Mouse (Mus musculus): ENCODE results near the gene Ppp4r4.

GRCm38 (mm10) chr12:103615141-103615540 lies 83.1 kb downstream of the Ppp4r4 start:
- TF ChIP-seq CTCF (IDR thresholded peaks at IDR 0.05 in 2 of 3, conservative IDR thresholded peaks at IDR 0.05 in 1 of 3; ENCODE audit: control insufficient read depth in 1 of 3, insufficient read depth in 1 of 3, low read depth in 2 of 3, low read length in 3 of 3, poor library complexity in 1 of 3, severe bottlenecking in 1 of 3) = no peak
- 0 out of 2 replicates have a peak, but pooled peaks have one; percentile 12 for TF ChIP-seq ETS1 (IDR thresholded peaks at IDR 0.05; ENCODE audit: low read depth, low read length)
- TF ChIP-seq EP300 (IDR thresholded peaks at IDR 0.05; ENCODE audit: low read depth in 1 of 2, low read length in 2 of 2) = 0 out of 4 replicates have a peak, but pooled peaks of 1 of the 2 experiments have one; percentile 12

All from MEL (cell line).